Mouse (Mus musculus) CD4-positive, CD25-positive, alpha-beta regulatory T cell, adult 2 months (primary cell): ENCODE measurements around the gene Jun.
A peak's percentile ranks its signal among the peaks of the same experiment; 100 is the strongest.

ENCODE experiments used
- DNase-seq: peaks from one replicate; pipeline ENCODE4 v3.0.0-alpha.2; 2012; ENCODE audit warnings: low read depth, low spot score

Gene Jun

GRCm38 (mm10) chr4:95031158-95031557 lies 20.9 kb downstream of the Jun start:
- DNase-seq, result no peak

- DNase-seq, result no peak
Observed at GRCm38 (mm10) chr4:95025847-95026600, 26.0 kb downstream of the Jun start.

GRCm38 (mm10) chr4:95023350-95023953 lies 28.6 kb downstream of the Jun start:
- DNase-seq, result no peak

GRCm38 (mm10) chr4:95021649-95022637 lies 30.1 kb downstream of the Jun start:
- no peak for DNase-seq

- no peak for DNase-seq
Observed at GRCm38 (mm10) chr4:95020201-95020600, 31.8 kb downstream of the Jun start.

GRCm38 (mm10) chr4:95018221-95018620 lies 33.8 kb downstream of the Jun start:
- no peak for DNase-seq

- no peak for DNase-seq
Observed at GRCm38 (mm10) chr4:95012706-95013105, 39.3 kb downstream of the Jun start.

GRCm38 (mm10) chr4:95012256-95012655 lies 39.8 kb downstream of the Jun start:
- DNase-seq, result no peak

GRCm38 (mm10) chr4:95008175-95009057 lies 43.6 kb downstream of the Jun start:
- peak; percentile 79 for DNase-seq

- no peak for DNase-seq
Observed at GRCm38 (mm10) chr4:95007759-95008158, 44.3 kb downstream of the Jun start.

GRCm38 (mm10) chr4:95005251-95005830 lies 46.7 kb downstream of the Jun start:
- no peak for DNase-seq

GRCm38 (mm10) chr4:95001043-95001775 lies 50.8 kb downstream of the Jun start:
- no peak for DNase-seq

- DNase-seq, result no peak
Observed at GRCm38 (mm10) chr4:95000147-95000546, 51.9 kb downstream of the Jun start.

- DNase-seq, result peak; percentile 38
Observed at GRCm38 (mm10) chr4:94999249-94999648, 52.8 kb downstream of the Jun start.
